Mouse (Mus musculus) heart, embryonic 16.5 days (tissue): ENCODE data around the gene Slc25a36. TPM values are rescaled to one million over a fixed set of nuclear protein-coding genes. Genes with fewer than 3 reads are reported as not detected.
A peak's percentile ranks its signal among the peaks of the same experiment; 100 is the strongest.

ENCODE experiments used
- ATAC-seq: fragments of 200-750 bp; cut with Nextera tagmentation; replicated peaks from 2 replicates; pipeline ENCODE4 v1.8.0; 2017; ENCODE audit warnings: moderate number of reproducible peaks; ENCODE audit not compliant: insufficient read depth, low FRiP score; ENCODE audit errors: extremely low read depth
- H3K27ac ChIP-seq: fragments of 300-500 bp; sonication (generic); 2 replicates; pipeline ENCODE4 v1.5.1; 2014; ENCODE audit warnings: mild to moderate bottlenecking, low read length, control low read depth, moderate library complexity
- H3K27me3 ChIP-seq: fragments of 300-500 bp; sonication (generic); 2 replicates; pipeline ENCODE4 v1.6.1; 2014; ENCODE audit warnings: low read length, mixed read lengths; ENCODE audit not compliant: control insufficient read depth, insufficient read depth
- H3K36me3 ChIP-seq: fragments of 300-500 bp; sonication (generic); 2 replicates; pipeline ENCODE4 v1.6.1; 2014; ENCODE audit not compliant: control insufficient read depth, insufficient read depth
- H3K4me1 ChIP-seq: fragments of 300-500 bp; sonication (generic); 2 replicates; pipeline ENCODE4 v1.6.1; 2014; ENCODE audit warnings: low read length, mixed read lengths; ENCODE audit not compliant: control insufficient read depth, insufficient read depth
- H3K4me2 ChIP-seq: fragments of 300-500 bp; sonication (generic); 2 replicates; pipeline ENCODE4 v1.6.1; 2014; ENCODE audit warnings: low read depth, mild to moderate bottlenecking, control low read depth, low read length
- H3K4me3 ChIP-seq: fragments of 300-500 bp; sonication (generic); 2 replicates; pipeline ENCODE4 v1.5.1; 2014; ENCODE audit warnings: mild to moderate bottlenecking, control low read depth, low read length
- H3K9ac ChIP-seq: fragments of 300-500 bp; sonication (generic); 2 replicates; pipeline ENCODE4 v1.6.1; 2014; ENCODE audit warnings: low read length, control low read depth
- H3K9me3 ChIP-seq: fragments of 300-500 bp; sonication (generic); replicated peaks from 2 replicates; pipeline ENCODE4 v1.6.1; 2016; ENCODE audit warnings: low read length; ENCODE audit not compliant: control insufficient read depth
- WGBS: fragments of 180-500 bp; shearing (Covaris S2); extraction: QIAGEN DNeasy Blood & Tissue Kit; methylation state at CpG from one replicate; pipeline ENCODE4 v1.1.7; 2014; 5-methylcytosine and 5-hydroxymethylcytosine counted together
- polyA plus RNA-seq: library from polyadenylated mRNA; unstranded; fragments of >200 nt; fragmentation: Nextera tagmentation; extraction: Ambion mirVana; gene quantifications from 2 replicates; pipeline ENCODE4 v1.2.1, GENCODE M21; 2015

The Slc25a36 gene
- 42.3 and 47.0 TPM in 2 replicates for polyA plus RNA-seq

DNA sequence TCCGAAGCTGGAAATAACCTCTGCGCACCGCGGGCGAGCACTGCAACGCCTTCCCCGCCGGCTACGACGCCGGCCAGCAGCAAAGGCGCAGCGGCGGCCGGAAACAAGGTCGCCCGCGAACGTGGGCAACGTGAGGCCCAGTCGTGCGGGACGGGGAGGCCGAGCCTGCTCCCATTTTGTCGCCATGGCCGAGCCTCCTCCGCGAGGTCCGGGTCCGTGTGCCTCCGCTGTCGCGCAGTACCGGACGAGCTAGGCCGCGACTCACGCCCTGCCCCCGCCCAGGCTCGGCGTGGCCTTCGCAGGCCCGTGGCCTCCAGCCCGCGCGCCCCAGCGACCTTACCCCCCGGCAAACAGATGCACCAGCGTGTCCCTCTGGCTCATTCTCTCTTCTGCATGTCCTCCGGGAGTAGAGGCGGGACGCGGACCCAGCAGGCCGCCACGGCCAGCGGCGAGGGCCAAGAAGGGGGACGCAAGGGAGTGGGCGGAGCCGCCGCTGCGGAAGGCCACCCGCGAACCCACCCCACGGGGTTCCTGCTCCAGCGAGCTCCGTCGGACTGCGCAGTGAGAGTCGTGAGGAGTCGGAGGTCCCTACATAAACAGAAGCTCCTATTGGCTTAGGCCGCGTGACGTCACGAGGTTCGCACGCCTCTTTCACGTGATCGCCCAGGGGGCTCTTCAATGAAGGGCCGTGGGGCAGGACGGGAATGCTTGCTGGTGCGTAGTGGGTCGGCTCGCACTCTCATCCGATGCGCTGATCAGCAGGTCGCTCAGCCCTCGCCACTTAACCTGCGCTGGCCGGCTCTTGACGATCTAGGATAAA lies at the start of gene Slc25a36:
Slc25a36 (minus strand) TSS at position 587 of the 820 bp plus-strand sequence.
- Histone ChIP-seq H3K4me1 (peaks cover 23% of the 10 kb centered on the region), H3K27ac (peak within 1 kb of the TSS; percentile 95), H3K27me3 (no peaks in the 10 kb centered on the region), H3K36me3 (no peaks in the 10 kb centered on the region), H3K9me3 (no peaks in the 10 kb centered on the region), H3K4me2 (peak within 1 kb of the TSS; percentile 74), H3K4me3 (peak within 1 kb of the TSS; percentile 96), H3K9ac (peak within 1 kb of the TSS; percentile 97)
- under 1% methylated on average over 90 of the region's 91 CpGs for WGBS
- peak; percentile 99 for ATAC-seq

DNA sequence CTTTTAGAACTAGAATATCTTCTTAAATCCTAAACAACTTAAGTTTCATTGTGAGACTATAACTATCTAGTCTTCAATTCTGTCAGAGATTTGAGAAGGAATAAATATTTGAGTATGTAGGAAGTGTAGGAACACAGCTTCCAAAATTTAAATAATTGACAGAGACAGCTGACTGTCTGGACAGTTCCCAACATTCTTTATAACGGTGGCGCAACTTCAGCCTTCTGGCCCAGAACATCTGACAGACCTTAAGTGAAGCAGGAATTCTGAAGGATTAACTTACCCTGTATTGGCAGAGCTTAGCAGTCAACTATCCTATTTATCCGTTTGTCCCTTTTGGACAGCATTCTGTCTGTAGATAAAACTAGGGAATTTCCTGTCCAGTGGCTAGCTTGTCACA lies 47.5 kb upstream of the Slc25a36 start:
- Histone ChIP-seq H3K4me1 (peaks cover 7% of the 10 kb centered on the region), H3K9me3 (no peaks in the 10 kb centered on the region), H3K4me3 (no peak overlapping the region), H3K4me2 (no peak overlapping the region), H3K36me3 (no peaks in the 10 kb centered on the region), H3K27ac (no peak overlapping the region), H3K9ac (no peak overlapping the region), H3K27me3 (no peaks in the 10 kb centered on the region)
- 36% methylated on average over 3 of the region's 3 CpGs for WGBS
- no peak for ATAC-seq

DNA sequence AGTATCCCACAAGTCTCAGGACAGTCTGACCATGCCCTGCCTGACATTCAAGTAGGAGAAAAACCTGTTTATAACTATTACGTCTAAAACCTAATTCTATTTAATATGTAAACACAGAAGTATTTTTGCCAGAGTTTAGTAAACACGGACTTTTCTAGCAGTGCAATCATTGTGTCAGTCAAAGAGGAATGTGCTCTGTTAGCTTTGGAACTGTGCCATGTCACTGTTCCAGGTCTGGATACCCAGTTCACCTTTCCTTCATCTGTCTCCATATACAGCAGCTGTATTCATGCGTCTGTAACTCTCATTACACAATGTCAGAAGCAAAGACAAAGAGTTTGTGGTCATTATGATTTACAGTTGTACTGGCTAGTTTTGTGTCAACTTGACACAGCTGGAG lies 45.0 kb upstream of the Slc25a36 start:
- 30% methylated on average over 3 of the region's 3 CpGs for whole genome bisulfite sequencing
- no peak for ATAC-seq
- no peaks in the 10 kb centered on the region for H3K36me3 ChIP-seq
- no peaks in the 10 kb centered on the region for H3K9me3 ChIP-seq
- no peak overlapping the region for H3K9ac ChIP-seq
- H3K27me3 ChIP-seq = no peaks in the 10 kb centered on the region
- H3K4me2 ChIP-seq = no peak overlapping the region
- no peak overlapping the region for H3K4me3 ChIP-seq
- peaks cover 7% of the 10 kb centered on the region for H3K4me1 ChIP-seq
- peak overlapping the region; percentile 55 for H3K27ac ChIP-seq

DNA sequence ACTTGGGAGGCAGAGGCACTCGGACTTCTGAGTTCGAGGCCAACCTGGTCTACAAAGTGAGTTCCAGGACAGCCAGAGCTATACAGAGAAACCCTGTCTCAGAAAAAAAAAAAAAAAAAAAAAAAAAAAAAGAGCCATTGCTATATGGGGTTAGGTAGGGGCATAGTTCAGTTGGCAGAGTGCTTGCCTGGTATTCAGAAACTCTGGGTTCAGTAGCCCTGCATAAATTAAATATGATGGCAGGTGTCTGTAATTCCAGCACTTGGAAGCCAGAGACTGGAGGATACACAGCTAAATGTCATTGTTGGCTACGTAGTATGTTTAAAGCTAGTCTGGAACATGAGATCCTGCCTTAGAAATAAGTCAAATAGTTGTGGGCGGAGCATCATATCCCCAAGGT lies 44.0 kb upstream of the Slc25a36 start:
- no peaks in the 10 kb centered on the region for H3K9me3 ChIP-seq
- no peak overlapping the region for H3K9ac ChIP-seq
- no peaks in the 10 kb centered on the region for H3K27me3 ChIP-seq
- ATAC-seq = no peak
- 89% methylated on average over 4 of the region's 4 CpGs for WGBS
- H3K27ac ChIP-seq = no peak overlapping the region
- H3K36me3 ChIP-seq = no peaks in the 10 kb centered on the region
- peaks cover 7% of the 10 kb centered on the region for H3K4me1 ChIP-seq
- H3K4me2 ChIP-seq = no peak overlapping the region
- no peak overlapping the region for H3K4me3 ChIP-seq

DNA sequence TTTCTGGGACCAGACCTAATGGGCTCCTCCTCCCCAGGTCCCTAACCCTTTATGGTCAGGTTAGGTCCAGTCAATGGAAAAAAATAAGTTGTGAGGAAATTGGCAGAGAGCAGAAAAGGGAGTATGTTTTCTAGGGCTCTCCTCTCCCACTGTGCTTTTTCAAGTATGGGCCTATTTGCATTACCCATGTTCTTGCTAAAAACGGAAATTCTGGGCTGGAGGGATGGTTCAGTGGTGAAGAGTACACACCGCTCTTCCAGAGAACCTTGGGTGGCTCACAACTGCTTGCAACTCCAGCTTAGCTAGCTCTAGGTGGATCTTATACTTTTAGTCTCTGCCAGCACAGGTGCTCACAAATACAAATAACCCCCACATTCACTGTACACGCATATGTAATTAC lies 42.0 kb upstream of the Slc25a36 start:
- H3K4me2 ChIP-seq = no peak overlapping the region
- H3K9ac ChIP-seq = no peak overlapping the region
- no peaks in the 10 kb centered on the region for H3K36me3 ChIP-seq
- WGBS = 78% methylated on average over 3 of the region's 3 CpGs
- H3K4me1 ChIP-seq = peaks cover 7% of the 10 kb centered on the region
- no peak overlapping the region for H3K4me3 ChIP-seq
- no peaks in the 10 kb centered on the region for H3K9me3 ChIP-seq
- ATAC-seq = no peak
- no peak overlapping the region for H3K27ac ChIP-seq
- no peaks in the 10 kb centered on the region for H3K27me3 ChIP-seq

DNA sequence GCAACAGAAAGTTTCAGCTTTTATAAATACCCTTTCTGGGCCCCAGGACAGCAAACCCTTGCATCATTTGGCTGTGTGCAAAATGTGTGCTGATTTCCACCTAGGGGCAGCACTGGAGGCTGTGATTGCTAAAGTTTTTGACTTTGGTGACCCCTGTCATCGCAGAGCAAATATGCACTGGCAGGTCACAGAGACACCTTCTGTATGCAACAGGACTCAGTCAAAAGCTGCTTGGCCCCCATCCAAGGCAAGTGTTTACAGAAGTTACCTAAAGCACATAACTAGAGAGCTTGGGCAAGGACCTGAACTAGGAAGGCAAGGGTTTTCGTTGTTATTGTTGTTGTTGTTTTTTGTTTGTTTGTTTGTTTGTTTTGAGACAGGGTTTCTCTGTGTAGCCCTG lies 36.3 kb upstream of the Slc25a36 start:
- Histone ChIP-seq H3K27me3 (no peaks in the 10 kb centered on the region), H3K4me2 (no peak overlapping the region), H3K9ac (no peak overlapping the region), H3K27ac (no peak overlapping the region; the same call in 1 of the 2 replicates), H3K4me3 (no peak overlapping the region), H3K36me3 (no peaks in the 10 kb centered on the region), H3K9me3 (no peaks in the 10 kb centered on the region), H3K4me1 (peaks cover 21% of the 10 kb centered on the region)
- no peak for ATAC-seq
- WGBS = 38% methylated on average over 2 of the region's 2 CpGs

DNA sequence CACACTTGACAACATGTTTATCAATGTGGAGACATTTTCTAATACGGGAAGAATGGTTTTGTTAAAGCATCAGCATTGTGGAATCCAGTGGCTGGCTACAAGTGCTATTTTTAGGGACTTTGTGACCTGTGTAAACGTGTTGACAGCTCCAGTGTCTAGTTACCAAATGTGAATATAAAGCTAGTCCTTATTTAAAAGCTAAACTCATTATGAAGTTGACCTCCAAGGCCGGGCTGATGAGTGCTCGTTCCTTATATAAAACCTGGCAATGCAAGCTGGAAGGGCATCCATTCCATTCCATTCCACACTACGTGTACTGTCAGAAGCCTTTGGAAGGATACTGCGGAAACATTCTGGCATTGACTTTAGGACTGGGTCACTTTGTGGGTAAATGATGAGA lies 34.4 kb upstream of the Slc25a36 start:
- 32% methylated on average over 6 of the region's 6 CpGs for WGBS
- Histone ChIP-seq H3K27ac (peak overlapping the region; percentile 82), H3K9me3 (no peaks in the 10 kb centered on the region), H3K36me3 (no peaks in the 10 kb centered on the region), H3K4me2 (peak overlapping the region; percentile 3; the same call in 1 of the 2 replicates), H3K9ac (no peak overlapping the region), H3K27me3 (no peaks in the 10 kb centered on the region), H3K4me1 (peaks cover 24% of the 10 kb centered on the region), H3K4me3 (no peak overlapping the region)
- peak; percentile 77 for ATAC-seq

DNA sequence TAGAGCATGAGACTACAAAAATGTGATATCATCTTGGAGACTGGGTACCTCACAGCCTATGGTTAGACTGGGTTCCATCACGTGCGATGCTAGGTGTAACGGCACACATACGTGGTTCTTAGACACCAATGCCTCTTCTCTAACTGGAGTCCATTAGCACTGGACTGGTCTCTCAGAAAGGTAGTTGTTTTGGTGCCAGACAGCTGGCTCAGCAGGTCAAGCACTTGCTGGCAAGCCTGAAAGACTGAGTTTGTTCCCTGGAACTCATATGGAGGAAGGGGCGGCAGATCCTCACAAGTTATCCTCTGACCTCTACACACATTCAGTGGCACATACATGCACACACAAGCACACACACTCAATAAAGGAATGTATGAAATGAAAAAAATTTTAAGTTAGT lies 32.5 kb upstream of the Slc25a36 start:
- H3K27ac ChIP-seq = no peak overlapping the region
- H3K4me1 ChIP-seq = peaks cover 27% of the 10 kb centered on the region
- H3K4me2 ChIP-seq = no peak overlapping the region
- H3K27me3 ChIP-seq = no peaks in the 10 kb centered on the region
- H3K36me3 ChIP-seq = no peaks in the 10 kb centered on the region
- H3K4me3 ChIP-seq = no peak overlapping the region
- 92% methylated on average over 5 of the region's 5 CpGs for WGBS
- H3K9me3 ChIP-seq = no peaks in the 10 kb centered on the region
- ATAC-seq = no peak
- H3K9ac ChIP-seq = no peak overlapping the region

DNA sequence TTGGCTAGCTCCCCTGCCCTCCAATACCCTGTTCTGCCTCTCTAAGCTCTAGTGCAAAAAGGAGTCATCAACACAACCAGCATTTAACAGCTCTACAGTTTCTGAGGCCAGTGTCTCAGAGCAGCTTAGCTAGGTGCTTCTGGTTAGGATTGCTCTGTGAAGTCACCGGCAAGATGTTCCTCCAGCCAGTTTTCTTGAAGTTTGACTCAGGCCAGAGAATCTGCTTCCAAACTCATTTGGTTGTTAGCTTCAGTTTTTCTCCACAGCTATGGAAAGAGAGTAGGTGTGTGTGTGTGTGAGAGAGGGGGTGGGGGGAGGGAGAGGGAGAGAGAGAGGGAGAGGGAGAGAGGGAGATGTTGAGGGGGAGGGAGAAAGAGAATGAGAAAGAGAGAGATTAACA lies 31.6 kb upstream of the Slc25a36 start:
- Histone ChIP-seq H3K9ac (no peak overlapping the region), H3K4me1 (peaks cover 27% of the 10 kb centered on the region), H3K4me3 (no peak overlapping the region), H3K9me3 (no peaks in the 10 kb centered on the region), H3K36me3 (no peaks in the 10 kb centered on the region), H3K4me2 (no peak overlapping the region), H3K27ac (no peak overlapping the region), H3K27me3 (no peaks in the 10 kb centered on the region)
- WGBS = 87% methylated on average over 1 of the region's 1 CpGs
- ATAC-seq = no peak
